Mouse (Mus musculus): Measurements from ENCODE around the gene Odf3.

- TF ChIP-seq CTCF (IDR thresholded peaks at IDR 0.05; ENCODE audit: low read depth, low read length), result no peak
- TF ChIP-seq TAL1 (conservative IDR thresholded peaks at IDR 0.05; ENCODE audit: low read depth, low read length), result no peak
- no peak for TF ChIP-seq POLR2AphosphoS5 (IDR thresholded peaks at IDR 0.05; ENCODE audit: insufficient replicate concordance, low read depth, low read length)
- no peak for TF ChIP-seq GATA1 (IDR thresholded peaks at IDR 0.05; ENCODE audit: borderline replicate concordance, low read length)
- TF ChIP-seq GATA2 (IDR thresholded peaks at IDR 0.05; ENCODE audit: borderline replicate concordance, low read depth, low read length), result no peak
Measured at GRCm38 (mm10) chr7:140831447-140831846, 16.2 kb upstream of the Odf3 start.
